Mouse (Mus musculus) hindbrain, embryonic 13.5 days (tissue): ENCODE data around the gene Odf3. TPM values are rescaled to one million over a fixed set of nuclear protein-coding genes. Genes with fewer than 3 reads are reported as not detected.

Experiments
- ATAC-seq: fragments of 200-750 bp; cut with Nextera tagmentation; 2 replicates; pipeline ENCODE4 v1.8.0; 2017; ENCODE audit warnings: moderate TSS enrichment; ENCODE audit not compliant: low FRiP score
- H3K27ac ChIP-seq: fragments of 300-500 bp; sonication (generic); 2 replicates; pipeline ENCODE4 v1.5.1; 2015; ENCODE audit warnings: inconsistent platforms, mild to moderate bottlenecking, moderate library complexity
- H3K27me3 ChIP-seq: fragments of 300-500 bp; sonication (generic); 2 replicates; pipeline ENCODE4 v1.6.1; 2015; ENCODE audit warnings: mild to moderate bottlenecking, inconsistent platforms
- H3K36me3 ChIP-seq: fragments of 300-500 bp; sonication (generic); 2 replicates; pipeline ENCODE4 v1.6.1; 2015; ENCODE audit warnings: mild to moderate bottlenecking, inconsistent platforms
- H3K4me1 ChIP-seq: fragments of 300-500 bp; sonication (generic); replicated peaks from 2 replicates; pipeline ENCODE4 v1.6.1; 2015; ENCODE audit warnings: inconsistent platforms
- H3K4me2 ChIP-seq: fragments of 300-500 bp; sonication (generic); 2 replicates; pipeline ENCODE4 v1.6.1; 2015; ENCODE audit warnings: inconsistent platforms, mild to moderate bottlenecking, moderate library complexity
- H3K4me3 ChIP-seq: fragments of 300-500 bp; sonication (generic); 2 replicates; pipeline ENCODE4 v1.5.1; 2015; ENCODE audit warnings: mild to moderate bottlenecking, inconsistent platforms
- H3K9ac ChIP-seq: fragments of 300-500 bp; sonication (generic); 2 replicates; pipeline ENCODE4 v1.6.1; 2015; ENCODE audit warnings: mild to moderate bottlenecking, inconsistent platforms
- H3K9me3 ChIP-seq: fragments of 300-500 bp; sonication (generic); 2 replicates; pipeline ENCODE4 v1.6.1; 2016; ENCODE audit warnings: inconsistent platforms
- WGBS: fragments of 180-500 bp; shearing (Covaris S2); methylation state at CpG from one replicate; pipeline ENCODE4 v1.1.7; 2015; 5-methylcytosine and 5-hydroxymethylcytosine counted together
- polyA plus RNA-seq: library from polyadenylated mRNA; unstranded; fragments of >200 nt; fragmentation: Nextera tagmentation; extraction: Ambion mirVana; gene quantifications from 2 replicates; pipeline ENCODE4 v1.2.1, GENCODE M21; 2015

Gene Odf3
- polyA plus RNA-seq, 1 experiment from 2014 or later: not detected

GRCm38 (mm10) chr7:140848591-140848990, 986 bp downstream of the Odf3 start:
- Histone ChIP-seq H3K4me3 (no peak overlapping the region), H3K4me1 (0 out of 2 replicates have a peak, but pooled peaks cover 2% of the 10 kb centered on the region), H3K27me3 (peaks cover 23% of the 10 kb centered on the region), H3K9me3 (no peaks in the 10 kb centered on the region), H3K4me2 (no peak overlapping the region), H3K36me3 (peaks cover 27% of the 10 kb centered on the region), H3K27ac (no peak overlapping the region), H3K9ac (no peak overlapping the region)
- ATAC-seq: no peak
- 94% methylated on average over 10 of the region's 10 CpGs for WGBS

GRCm38 (mm10) chr7:140851916-140852315, 4.3 kb downstream of the Odf3 start:
- no peaks in the 10 kb centered on the region for H3K9me3 ChIP-seq
- 97% methylated on average over 4 of the region's 4 CpGs for WGBS
- no peak overlapping the region for H3K27ac ChIP-seq
- peaks cover 12% of the 10 kb centered on the region for H3K4me1 ChIP-seq
- ATAC-seq: no peak
- H3K4me3 ChIP-seq: no peak overlapping the region
- H3K4me2 ChIP-seq: no peak overlapping the region
- no peak overlapping the region for H3K9ac ChIP-seq
- H3K36me3 ChIP-seq: peaks cover 36% of the 10 kb centered on the region
- 0 out of 2 replicates have a peak, but pooled peaks cover 3% of the 10 kb centered on the region for H3K27me3 ChIP-seq

- Histone ChIP-seq H3K27ac (no peak overlapping the region), H3K9me3 (no peaks in the 10 kb centered on the region), H3K4me2 (no peak overlapping the region), H3K27me3 (no peaks in the 10 kb centered on the region), H3K4me1 (peaks cover 21% of the 10 kb centered on the region), H3K4me3 (no peak overlapping the region), H3K36me3 (peaks cover 38% of the 10 kb centered on the region), H3K9ac (no peak overlapping the region)
- 92% methylated on average over 9 of the region's 9 CpGs for WGBS
- ATAC-seq: no peak
Measured at GRCm38 (mm10) chr7:140853386-140853785, 5.8 kb downstream of the Odf3 start.

GRCm38 (mm10) chr7:140854483-140854882, 6.9 kb downstream of the Odf3 start:
- no peak overlapping the region for H3K4me3 ChIP-seq
- peaks cover 32% of the 10 kb centered on the region for H3K4me1 ChIP-seq
- no peaks in the 10 kb centered on the region for H3K9me3 ChIP-seq
- H3K27me3 ChIP-seq: no peaks in the 10 kb centered on the region
- peaks cover 49% of the 10 kb centered on the region for H3K36me3 ChIP-seq
- 0 out of 2 replicates have a peak overlapping the region, but pooled peaks have one; percentile 98 for H3K4me2 ChIP-seq
- no peak overlapping the region for H3K27ac ChIP-seq
- WGBS: 96% methylated on average over 18 of the region's 18 CpGs
- ATAC-seq: no peak
- no peak overlapping the region for H3K9ac ChIP-seq

GRCm38 (mm10) chr7:140855181-140855580, 7.6 kb downstream of the Odf3 start:
- Histone ChIP-seq H3K36me3 (peaks cover 55% of the 10 kb centered on the region), H3K27ac (no peak overlapping the region), H3K4me3 (peak overlapping the region; percentile 85), H3K9ac (peak overlapping the region; percentile 87), H3K4me1 (peaks cover 39% of the 10 kb centered on the region), H3K27me3 (no peaks in the 10 kb centered on the region), H3K9me3 (no peaks in the 10 kb centered on the region), H3K4me2 (peak overlapping the region; percentile 98)
- WGBS: 76% methylated on average over 9 of the region's 9 CpGs
- no peak for ATAC-seq

- Histone ChIP-seq H3K36me3 (peaks cover 62% of the 10 kb centered on the region), H3K4me1 (peaks cover 39% of the 10 kb centered on the region), H3K9ac (peak within 1 kb of the TSS; percentile 87), H3K4me3 (peak within 1 kb of the TSS; percentile 85), H3K27me3 (no peaks in the 10 kb centered on the region), H3K27ac (peak within 1 kb of the TSS; percentile 94), H3K4me2 (peak within 1 kb of the TSS; percentile 98), H3K9me3 (no peaks in the 10 kb centered on the region)
- ATAC-seq: peak; percentile 85
- WGBS: 2% methylated on average over 51 of the region's 51 CpGs
Measured at GRCm38 (mm10) chr7:140855860-140856784, 8.5 kb downstream of the Odf3 start, which contains the start of gene Gm45785. Gene Gm45785 (minus strand): TSS chr7:140856331.

- WGBS: under 1% methylated on average over 50 of the region's 50 CpGs
- H3K36me3 ChIP-seq: peaks cover 62% of the 10 kb centered on the region
- ATAC-seq: peak; percentile 79
Measured at GRCm38 (mm10) chr7:140856785-140857549, 9.4 kb downstream of the Odf3 start, which contains the start of gene Ric8a. Gene Ric8a (plus strand): TSS chr7:140856957.

GRCm38 (mm10) chr7:140857550-140858505, 10.2 kb downstream of the Odf3 start, which contains the start of gene Bet1l:
Gene Bet1l (minus strand): TSS chr7:140857577.
- Histone ChIP-seq H3K4me3 (peak within 1 kb of the TSS; percentile 85), H3K4me2 (peak within 1 kb of the TSS; percentile 98), H3K27me3 (no peaks in the 10 kb centered on the region), H3K9me3 (no peaks in the 10 kb centered on the region), H3K27ac (peak within 1 kb of the TSS; percentile 94), H3K4me1 (peaks cover 39% of the 10 kb centered on the region), H3K36me3 (peaks cover 62% of the 10 kb centered on the region), H3K9ac (peak within 1 kb of the TSS; percentile 87)
- peak; percentile 53 for ATAC-seq
- WGBS: 42% methylated on average over 40 of the region's 40 CpGs

More at GRCm38 (mm10) chr7:140856785-140857549, 9.4 kb downstream of the Odf3 start, which contains the start of gene Ric8a:
- peak within 1 kb of the TSS; percentile 87 for H3K9ac ChIP-seq
- no peaks in the 10 kb centered on the region for H3K9me3 ChIP-seq
- H3K4me3 ChIP-seq: peak within 1 kb of the TSS; percentile 85
- H3K27me3 ChIP-seq: no peaks in the 10 kb centered on the region
- H3K4me1 ChIP-seq: peaks cover 39% of the 10 kb centered on the region
- H3K4me2 ChIP-seq: peak within 1 kb of the TSS; percentile 98
- H3K27ac ChIP-seq: peak within 1 kb of the TSS; percentile 94

GRCm38 (mm10) chr7:140858746-140859145, 11.1 kb downstream of the Odf3 start:
- Histone ChIP-seq H3K4me2 (peak overlapping the region; percentile 98), H3K9ac (peak overlapping the region; percentile 87), H3K27ac (no peak overlapping the region), H3K9me3 (no peaks in the 10 kb centered on the region), H3K4me3 (peak overlapping the region; percentile 85), H3K4me1 (peaks cover 39% of the 10 kb centered on the region), H3K27me3 (no peaks in the 10 kb centered on the region), H3K36me3 (peaks cover 62% of the 10 kb centered on the region)
- WGBS: 96% methylated on average over 8 of the region's 8 CpGs
- ATAC-seq: no peak

GRCm38 (mm10) chr7:140859997-140860396, 12.4 kb downstream of the Odf3 start:
- H3K9ac ChIP-seq: 0 out of 2 replicates have a peak overlapping the region, but pooled peaks have one; percentile 87
- no peak for ATAC-seq
- H3K27ac ChIP-seq: no peak overlapping the region
- peaks cover 35% of the 10 kb centered on the region for H3K4me1 ChIP-seq
- H3K4me2 ChIP-seq: no peak overlapping the region
- peaks cover 67% of the 10 kb centered on the region for H3K36me3 ChIP-seq
- H3K27me3 ChIP-seq: no peaks in the 10 kb centered on the region
- 76% methylated on average over 6 of the region's 6 CpGs for WGBS
- H3K9me3 ChIP-seq: no peaks in the 10 kb centered on the region
- no peak overlapping the region for H3K4me3 ChIP-seq

GRCm38 (mm10) chr7:140860728-140861127, 13.1 kb downstream of the Odf3 start:
- Histone ChIP-seq H3K9me3 (no peaks in the 10 kb centered on the region), H3K36me3 (peaks cover 72% of the 10 kb centered on the region), H3K4me3 (no peak overlapping the region), H3K9ac (peak overlapping the region; percentile 0; the same call in 1 of the 2 replicates), H3K27ac (no peak overlapping the region), H3K4me1 (peaks cover 27% of the 10 kb centered on the region), H3K4me2 (no peak overlapping the region), H3K27me3 (no peaks in the 10 kb centered on the region)
- WGBS: 92% methylated on average over 5 of the region's 5 CpGs
- no peak for ATAC-seq
